Mouse (Mus musculus): ENCODE measurements at regions not wholly inside any gene's neighbourhood (a gene's known extent, or its start where the extent isn't known, plus 50 kb on each side); places are given as distances from the start of the nearest gene placed in this dataset.

DNA sequence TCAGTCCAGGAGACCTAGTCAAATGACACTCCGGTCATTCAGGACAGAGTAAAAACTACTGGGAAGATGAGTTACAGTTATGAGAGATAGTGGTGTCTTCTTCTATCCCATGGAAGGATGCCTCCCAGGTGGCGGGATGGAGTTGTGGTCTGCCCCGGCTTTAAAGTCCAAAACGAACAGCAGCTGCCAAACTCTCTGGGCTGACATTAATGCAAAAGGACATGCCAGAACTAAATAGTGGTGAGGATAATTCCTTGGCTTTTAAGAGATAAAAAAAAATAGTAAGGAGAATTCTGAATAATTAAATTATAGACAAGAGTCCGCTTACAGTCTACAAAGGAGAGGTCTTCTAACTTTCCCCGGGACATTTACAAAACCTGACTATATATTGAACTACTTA is 78.2 kb downstream of the Ackr3 start:
- no peak overlapping the region for H3K27ac ChIP-seq (ENCODE audit: insufficient read depth, low read depth, low read length)
- no peak for DNase-seq
- TF ChIP-seq POLR2A (IDR thresholded peaks at IDR 0.05; ENCODE audit: low read depth, low read length) = no peak
- TF ChIP-seq CTCF (conservative IDR thresholded peaks at IDR 0.05; ENCODE audit: insufficient read depth, insufficient read length, low read depth, low read length) = no peak

DNA sequence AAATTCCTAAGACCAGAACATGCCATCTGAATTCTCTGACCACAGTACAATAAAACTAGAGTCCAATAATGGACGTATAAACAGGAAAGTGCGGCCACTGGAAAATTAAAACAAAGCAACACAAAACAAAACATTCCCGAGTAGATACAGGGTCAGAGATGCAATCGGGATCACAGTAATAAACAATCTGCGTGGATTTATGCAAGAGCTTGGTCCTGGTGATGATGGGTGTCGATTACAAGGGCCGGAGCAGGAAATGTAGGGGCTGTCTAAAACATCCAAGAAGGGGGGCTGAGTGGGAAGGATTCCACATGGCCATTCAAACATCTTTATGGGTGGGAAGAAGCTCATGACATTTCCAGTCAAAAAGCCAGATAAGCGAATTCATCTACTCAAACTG is 78.6 kb downstream of the Ackr3 start:
- TF ChIP-seq POLR2A (IDR thresholded peaks at IDR 0.05; ENCODE audit: low read depth, low read length) = no peak
- TF ChIP-seq CTCF (conservative IDR thresholded peaks at IDR 0.05; ENCODE audit: insufficient read depth, insufficient read length, low read depth, low read length) = no peak
- Histone ChIP-seq H3K27ac (ENCODE audit: insufficient read depth, low read depth, low read length) (no peak overlapping the region), H3K4me1 (ENCODE audit: control insufficient read depth, insufficient read depth, low read length) (no peaks in the 10 kb centered on the region), H3K4me3 (ENCODE audit: insufficient read depth, low read depth, low read length) (no peak overlapping the region), H3K27me3 (replicated peaks; ENCODE audit: control insufficient read depth, insufficient read depth, low read length) (no peaks in the 10 kb centered on the region), H3K36me3 (ENCODE audit: control insufficient read depth, insufficient read depth, low read length) (no peaks in the 10 kb centered on the region)
- DNase-seq = no peak
- 64% methylated on average over 8 of the region's 8 CpGs for WGBS

More for the DNA sequence above, 78.2 kb downstream of the Ackr3 start:
- Histone ChIP-seq H3K36me3 (ENCODE audit: control insufficient read depth, insufficient read depth, low read length) (no peaks in the 10 kb centered on the region), H3K4me1 (ENCODE audit: control insufficient read depth, insufficient read depth, low read length) (no peaks in the 10 kb centered on the region), H3K27me3 (replicated peaks; ENCODE audit: control insufficient read depth, insufficient read depth, low read length) (no peaks in the 10 kb centered on the region), H3K4me3 (ENCODE audit: insufficient read depth, low read depth, low read length) (no peak overlapping the region)
- 92% methylated on average over 6 of the region's 6 CpGs for WGBS

DNA sequence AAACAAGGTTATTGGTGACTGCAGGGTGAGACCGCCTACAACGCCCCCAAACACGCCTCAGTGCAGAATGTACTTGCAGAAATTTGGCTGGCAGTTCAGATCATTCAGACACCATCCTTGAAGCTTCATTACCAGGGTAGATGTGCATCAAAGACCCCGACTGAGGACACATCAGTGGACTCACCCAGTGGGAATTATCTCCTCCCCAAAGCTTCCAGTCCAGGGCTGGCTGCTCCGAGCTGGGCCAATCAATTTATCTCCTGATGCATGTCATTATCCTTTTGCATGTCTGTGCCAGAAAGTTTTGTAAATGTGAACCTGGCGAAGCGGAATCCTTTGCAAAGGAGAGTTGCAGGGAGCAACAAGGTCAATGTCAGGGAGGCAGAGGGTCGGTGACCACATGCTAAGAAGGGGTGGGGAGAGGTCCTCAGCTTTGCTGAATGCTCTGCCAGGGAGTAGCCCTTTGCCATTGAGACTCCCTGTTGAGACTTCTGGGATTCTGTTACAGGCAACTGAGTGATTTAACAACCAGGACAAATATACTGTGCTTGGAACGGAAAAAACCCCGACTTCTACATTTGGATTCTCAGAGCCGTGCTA is 79.5 kb downstream of the Ackr3 start:
- Histone ChIP-seq H3K27ac (ENCODE audit: insufficient read depth, low read depth, low read length) (no peak overlapping the region), H3K4me1 (ENCODE audit: control insufficient read depth, insufficient read depth, low read length) (no peaks in the 10 kb centered on the region), H3K36me3 (ENCODE audit: control insufficient read depth, insufficient read depth, low read length) (no peaks in the 10 kb centered on the region), H3K27me3 (replicated peaks; ENCODE audit: control insufficient read depth, insufficient read depth, low read length) (no peaks in the 10 kb centered on the region), H3K4me3 (ENCODE audit: insufficient read depth, low read depth, low read length) (no peak overlapping the region)
- WGBS = 42% methylated on average over 11 of the region's 11 CpGs
- no peak for DNase-seq
- TF ChIP-seq CTCF (conservative IDR thresholded peaks at IDR 0.05; ENCODE audit: insufficient read depth, insufficient read length, low read depth, low read length) (no peak), POLR2A (IDR thresholded peaks at IDR 0.05; ENCODE audit: low read depth, low read length) (no peak)

DNA sequence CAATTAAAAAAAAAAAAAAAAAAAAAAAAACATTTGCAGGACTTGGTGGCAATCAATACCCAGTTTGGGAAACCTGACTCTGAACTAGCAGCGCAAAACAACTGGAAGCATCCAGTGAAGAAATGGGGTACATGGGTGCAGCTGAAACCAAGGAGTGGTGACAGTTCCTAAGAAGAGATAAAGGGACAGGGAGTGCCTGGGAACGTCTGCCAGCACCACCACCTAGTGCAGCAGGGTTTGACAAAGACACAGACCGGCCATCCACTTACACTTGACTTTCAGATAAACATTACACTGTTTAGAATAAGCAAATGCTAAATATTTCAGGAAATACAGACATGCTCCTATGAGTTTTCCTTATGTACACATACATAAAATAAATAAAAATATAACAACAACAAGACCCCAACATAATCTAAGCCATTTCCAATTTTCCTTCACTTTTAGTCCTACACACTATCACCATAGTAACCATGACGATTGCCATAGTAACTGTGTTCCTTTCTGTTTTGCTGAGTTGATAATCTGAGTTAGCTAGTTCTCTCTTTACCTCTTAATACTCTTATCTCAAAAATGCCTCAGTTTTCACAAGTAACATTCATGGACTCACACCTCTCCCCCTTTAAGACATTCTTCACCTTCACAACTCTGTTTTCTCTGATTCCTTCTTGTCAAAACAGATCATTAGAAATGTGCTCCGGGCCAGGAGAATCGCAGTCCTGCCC is 80.3 kb downstream of the Ackr3 start:
- WGBS = 78% methylated on average over 6 of the region's 6 CpGs
- Histone ChIP-seq H3K4me3 (ENCODE audit: insufficient read depth, low read depth, low read length) (no peak overlapping the region), H3K4me1 (ENCODE audit: control insufficient read depth, insufficient read depth, low read length) (no peaks in the 10 kb centered on the region), H3K27me3 (replicated peaks; ENCODE audit: control insufficient read depth, insufficient read depth, low read length) (no peaks in the 10 kb centered on the region), H3K27ac (ENCODE audit: insufficient read depth, low read depth, low read length) (no peak overlapping the region), H3K36me3 (ENCODE audit: control insufficient read depth, insufficient read depth, low read length) (no peaks in the 10 kb centered on the region)
- no peak for TF ChIP-seq POLR2A (IDR thresholded peaks at IDR 0.05; ENCODE audit: low read depth, low read length)
- TF ChIP-seq CTCF (conservative IDR thresholded peaks at IDR 0.05; ENCODE audit: insufficient read depth, insufficient read length, low read depth, low read length) = no peak
- DNase-seq = no peak

DNA sequence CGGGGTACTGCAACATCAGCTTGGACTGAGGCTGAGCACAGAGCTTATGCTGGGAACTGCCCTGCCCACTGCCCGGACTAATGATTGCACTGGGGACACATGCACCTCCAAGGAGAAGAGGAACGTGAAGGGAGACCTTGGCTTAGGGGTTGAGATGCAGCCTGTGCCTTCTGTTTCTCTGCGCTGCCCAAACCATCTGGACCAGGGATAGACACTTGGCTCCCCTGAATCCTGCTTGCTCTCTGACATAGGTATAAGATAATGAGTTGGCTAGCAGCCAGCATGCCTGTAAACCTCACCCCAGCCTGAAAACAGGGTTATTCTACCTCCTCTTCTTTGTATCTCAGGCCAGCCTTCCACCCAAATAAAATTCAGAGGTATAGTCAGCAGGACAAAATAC is 81.5 kb downstream of the Ackr3 start:
- H3K27me3 ChIP-seq (replicated peaks; ENCODE audit: control insufficient read depth, insufficient read depth, low read length) = no peaks in the 10 kb centered on the region
- H3K4me1 ChIP-seq (ENCODE audit: control insufficient read depth, insufficient read depth, low read length) = no peaks in the 10 kb centered on the region
- H3K4me3 ChIP-seq (ENCODE audit: insufficient read depth, low read depth, low read length) = no peak overlapping the region
- no peak for TF ChIP-seq CTCF (conservative IDR thresholded peaks at IDR 0.05; ENCODE audit: insufficient read depth, insufficient read length, low read depth, low read length)
- TF ChIP-seq POLR2A (IDR thresholded peaks at IDR 0.05; ENCODE audit: low read depth, low read length) = no peak
- 86% methylated on average over 4 of the region's 4 CpGs for WGBS
- H3K36me3 ChIP-seq (ENCODE audit: control insufficient read depth, insufficient read depth, low read length) = no peaks in the 10 kb centered on the region
- H3K27ac ChIP-seq (ENCODE audit: insufficient read depth, low read depth, low read length) = no peak overlapping the region
- DNase-seq = no peak

DNA sequence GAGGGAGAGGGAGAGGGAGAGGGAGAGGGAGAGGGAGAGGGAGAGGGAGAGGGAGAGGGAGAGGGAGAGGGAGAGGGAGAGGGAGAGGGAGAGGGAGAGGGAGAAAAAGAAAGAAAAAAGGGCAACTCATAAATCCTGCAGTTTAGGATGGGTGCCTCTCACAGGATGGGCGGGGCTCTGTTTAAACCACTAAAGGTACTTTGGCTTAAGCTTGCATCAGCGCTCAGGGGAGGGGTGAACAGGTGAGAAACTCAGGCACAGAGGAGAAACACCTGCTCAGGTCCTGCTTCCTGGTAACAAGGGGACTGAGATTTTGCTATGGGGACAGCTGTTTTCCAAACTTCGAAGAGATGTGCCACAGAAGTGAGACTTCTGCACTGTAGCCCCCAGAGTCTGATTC is 83.5 kb downstream of the Ackr3 start:
- TF ChIP-seq POLR2A (IDR thresholded peaks at IDR 0.05; ENCODE audit: low read depth, low read length) (no peak), CTCF (conservative IDR thresholded peaks at IDR 0.05; ENCODE audit: insufficient read depth, insufficient read length, low read depth, low read length) (no peak)
- WGBS = 77% methylated on average over 3 of the region's 3 CpGs
- Histone ChIP-seq H3K4me1 (ENCODE audit: control insufficient read depth, insufficient read depth, low read length) (no peaks in the 10 kb centered on the region), H3K36me3 (ENCODE audit: control insufficient read depth, insufficient read depth, low read length) (no peaks in the 10 kb centered on the region), H3K27me3 (replicated peaks; ENCODE audit: control insufficient read depth, insufficient read depth, low read length) (no peaks in the 10 kb centered on the region), H3K4me3 (ENCODE audit: insufficient read depth, low read depth, low read length) (no peak overlapping the region), H3K27ac (ENCODE audit: insufficient read depth, low read depth, low read length) (no peak overlapping the region)
- no peak for DNase-seq

DNA sequence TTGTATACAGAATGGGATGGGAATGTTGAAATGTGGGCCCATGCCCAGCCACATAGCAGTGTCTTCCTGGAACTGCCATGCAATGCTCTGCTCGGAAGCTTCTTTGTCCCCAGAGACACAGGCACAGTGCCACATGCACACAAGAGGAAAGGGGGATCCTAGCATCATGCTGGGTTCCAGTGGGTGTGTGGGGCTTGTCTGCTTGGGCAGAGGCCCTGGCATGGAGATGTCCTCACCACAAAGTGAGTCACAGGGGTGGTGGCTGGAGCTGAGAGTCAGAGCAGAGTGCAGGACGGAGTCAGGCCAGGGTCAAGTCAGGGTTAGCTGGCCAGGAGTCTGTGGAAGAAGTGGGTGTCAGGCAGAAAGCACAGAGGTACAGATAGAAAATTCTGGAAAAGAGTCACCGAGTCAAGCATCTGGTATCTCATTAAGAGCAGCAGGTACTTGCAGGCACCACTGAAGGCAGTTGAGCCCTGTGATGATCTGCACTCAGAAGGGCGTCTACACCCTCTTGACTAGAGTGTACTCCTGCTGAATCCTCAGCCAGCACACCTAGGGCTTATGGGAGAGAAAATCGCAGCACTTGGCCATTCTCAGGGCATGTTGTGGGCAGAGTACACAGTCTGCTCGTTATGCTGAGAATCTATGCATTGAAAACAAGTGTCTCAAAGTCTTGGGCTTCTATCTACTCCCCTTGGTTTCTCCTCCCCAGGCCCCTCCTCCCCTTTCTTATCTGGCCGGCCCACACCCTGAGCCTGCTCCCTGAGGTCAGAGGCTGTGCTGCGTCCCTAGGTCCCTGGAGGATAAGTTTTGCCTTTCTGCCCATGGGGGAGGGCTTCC is 85.3 kb downstream of the Ackr3 start:
- no peak for DNase-seq
- no peaks in the 10 kb centered on the region for H3K4me1 ChIP-seq (ENCODE audit: control insufficient read depth, insufficient read depth, low read length)
- no peaks in the 10 kb centered on the region for H3K27me3 ChIP-seq (replicated peaks; ENCODE audit: control insufficient read depth, insufficient read depth, low read length)
- H3K36me3 ChIP-seq (ENCODE audit: control insufficient read depth, insufficient read depth, low read length) = no peaks in the 10 kb centered on the region
- no peak overlapping the region for H3K27ac ChIP-seq (ENCODE audit: insufficient read depth, low read depth, low read length)
- H3K4me3 ChIP-seq (ENCODE audit: insufficient read depth, low read depth, low read length) = no peak overlapping the region
- TF ChIP-seq CTCF (conservative IDR thresholded peaks at IDR 0.05; ENCODE audit: insufficient read depth, insufficient read length, low read depth, low read length) = no peak
- 76% methylated on average over 8 of the region's 8 CpGs for WGBS

Data from kidney, adult 2 months (tissue).